Mouse (Mus musculus): Measurements from ENCODE around the gene Hist2h3b.
"Not testable (repeated sequence)": the region's sequence is repeated elsewhere in the genome, so short reads cannot be mapped to it uniquely, and the experiment has no call there.

Gene Hist2h3b

GRCm38 (mm10) chr3:96238954-96239793, 29.3 kb upstream of the Hist2h3b start, which contains the start of gene Hist2h3c2:
Hist2h3c2 (minus strand) TSS chr3:96239127.
- in situ Hi-C loops (cut with MboI) = not testable (repeated sequence)

GRCm38 (mm10) chr3:96239949-96240798, 28.3 kb upstream of the Hist2h3b start, which contains the start of gene Hist2h2aa2:
Hist2h2aa2 (minus strand) TSS chr3:96240276.
- in situ Hi-C loops (cut with MboI) = not testable (repeated sequence)

DNA sequence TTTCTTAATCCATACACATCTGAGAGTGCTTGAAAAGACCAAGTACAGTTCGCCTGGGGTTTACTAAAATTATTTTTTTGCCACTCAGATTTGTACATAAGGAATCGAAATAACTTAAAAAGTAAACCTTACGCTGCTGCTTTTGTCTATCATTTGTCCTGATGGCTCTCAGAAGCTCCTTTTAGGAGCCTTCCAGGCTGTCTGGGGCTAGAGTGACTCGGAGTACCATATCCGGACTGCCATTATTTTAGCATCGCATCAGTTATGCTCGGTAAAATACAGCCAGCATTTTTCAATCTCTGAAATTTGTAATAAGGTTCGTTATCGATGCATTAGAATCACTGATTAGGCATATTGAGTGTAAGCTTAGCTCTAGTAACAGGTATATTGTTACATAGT, 27.7 kb upstream of the Hist2h3b start:
- in situ Hi-C loops (cut with MboI) = no loop called here

- in situ Hi-C loops (cut with MboI) = no loop called here
Observed at GRCm38 (mm10) chr3:96243921-96244572, 24.4 kb upstream of the Hist2h3b start.

- in situ Hi-C loops (cut with MboI) = not testable (repeated sequence)
Observed at GRCm38 (mm10) chr3:96245003-96245886, 23.2 kb upstream of the Hist2h3b start, which contains the start of gene Hist2h2aa1. Hist2h2aa1 (plus strand) TSS chr3:96245497.

GRCm38 (mm10) chr3:96246018-96246417, 22.4 kb upstream of the Hist2h3b start:
- in situ Hi-C loops (cut with MboI) = not testable (repeated sequence)

DNA sequence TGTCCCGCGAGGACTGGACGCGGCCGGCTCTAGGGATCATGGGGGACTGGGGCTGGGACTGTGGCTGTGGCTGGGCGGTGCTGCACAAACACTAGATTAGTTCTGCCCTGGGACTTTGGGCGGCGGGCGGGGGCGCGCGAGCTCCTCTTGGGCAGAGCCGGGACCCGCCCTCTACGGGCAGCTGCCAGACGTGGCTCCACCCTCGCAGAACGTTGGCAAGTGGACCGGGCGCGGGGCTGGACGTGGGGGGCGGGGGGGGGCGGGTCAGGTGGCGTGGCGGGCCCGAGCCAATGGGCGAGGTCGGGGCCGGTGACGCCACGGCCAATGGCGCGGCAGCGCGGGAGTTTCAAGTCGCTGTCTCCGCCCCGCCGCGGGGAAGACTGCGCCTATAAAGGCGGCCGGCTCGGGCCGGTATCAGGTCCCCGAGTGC, 22.0 kb upstream of the Hist2h3b start, which contains the start of gene Hist2h3c1:
Gene Hist2h3c1, plus strand, starts transcription at position 259 of the 430 bp plus-strand sequence.
- in situ Hi-C loops (cut with MboI) = not testable (repeated sequence)

DNA sequence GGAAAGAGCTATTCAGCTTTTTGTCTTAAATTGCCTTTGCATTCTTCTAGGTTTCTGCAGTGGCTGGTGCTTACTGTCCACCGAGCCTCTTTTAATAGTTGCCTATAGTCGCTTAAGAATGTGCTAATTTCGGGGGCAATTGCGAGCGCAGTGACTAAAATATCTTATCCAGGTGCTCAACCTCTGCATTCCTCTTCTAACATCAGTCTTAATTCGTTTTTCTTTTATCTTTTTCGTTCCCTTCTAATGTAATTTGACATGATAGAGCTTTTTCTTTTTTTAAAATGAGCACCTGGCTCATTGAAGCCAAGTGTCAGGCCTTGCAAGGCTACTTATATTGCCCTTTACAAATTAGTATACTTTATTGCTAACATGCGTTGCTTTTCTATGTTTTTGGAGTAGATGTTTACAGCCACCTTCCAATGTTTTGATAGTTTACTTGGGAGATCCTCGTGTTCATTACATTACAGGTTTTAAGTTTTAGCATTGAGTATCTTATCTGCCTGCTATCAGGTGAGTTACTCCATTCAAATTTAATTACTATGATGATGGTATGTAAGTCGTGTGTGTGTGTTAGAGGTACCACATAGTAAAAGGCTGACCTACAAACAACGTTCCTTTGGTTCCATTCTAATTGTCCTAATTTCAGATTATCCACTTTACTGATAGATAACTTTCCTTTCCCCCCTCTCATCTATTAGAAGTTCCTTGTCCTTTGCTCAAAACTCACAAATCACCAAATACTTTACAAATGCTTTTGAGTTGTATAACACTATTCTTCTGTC, 20.9 kb upstream of the Hist2h3b start:
- in situ Hi-C loops (cut with MboI) = no loop called here

DNA sequence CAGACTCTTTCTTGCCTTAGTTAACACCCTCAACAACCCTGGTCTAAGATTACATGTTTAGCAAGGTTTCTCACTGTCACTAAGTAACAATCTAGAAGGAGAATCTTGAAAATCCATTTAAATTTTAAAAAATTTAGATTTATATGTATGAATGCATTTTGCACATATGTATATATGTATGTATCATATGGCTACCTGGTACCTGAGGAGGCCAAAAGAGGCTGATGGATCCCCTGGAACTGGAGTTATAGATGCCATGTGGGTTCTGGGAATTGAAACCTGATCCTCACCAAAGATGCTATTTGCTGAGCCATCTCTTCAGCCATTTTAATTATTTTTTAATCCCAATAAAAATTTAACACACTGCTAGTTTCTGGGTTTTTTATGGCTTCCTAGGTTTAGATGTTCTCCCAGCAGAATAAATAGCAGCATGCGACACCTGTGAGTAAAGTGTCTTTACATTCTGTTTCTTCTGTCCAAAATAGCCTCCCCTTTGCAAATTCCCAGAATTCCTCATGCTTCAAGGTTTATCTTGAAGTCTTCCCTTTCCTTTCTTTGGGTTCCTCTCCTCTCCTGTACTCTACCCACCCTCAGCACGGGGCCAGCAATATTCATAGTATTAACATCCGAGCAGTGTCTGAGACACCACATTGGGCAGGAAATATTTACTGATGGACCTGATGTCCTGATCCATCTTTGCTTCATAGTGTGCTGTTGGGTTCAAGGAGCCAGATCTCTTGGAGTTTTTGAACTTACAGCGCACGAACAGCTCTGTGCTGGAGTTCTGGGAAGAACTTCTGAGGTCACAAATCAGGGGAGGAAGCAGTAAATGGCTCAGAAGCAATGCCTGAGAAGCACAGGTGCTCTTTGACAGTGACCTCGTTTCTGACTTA, 20.1 kb upstream of the Hist2h3b start:
- in situ Hi-C loops (cut with MboI) = no loop called here

DNA sequence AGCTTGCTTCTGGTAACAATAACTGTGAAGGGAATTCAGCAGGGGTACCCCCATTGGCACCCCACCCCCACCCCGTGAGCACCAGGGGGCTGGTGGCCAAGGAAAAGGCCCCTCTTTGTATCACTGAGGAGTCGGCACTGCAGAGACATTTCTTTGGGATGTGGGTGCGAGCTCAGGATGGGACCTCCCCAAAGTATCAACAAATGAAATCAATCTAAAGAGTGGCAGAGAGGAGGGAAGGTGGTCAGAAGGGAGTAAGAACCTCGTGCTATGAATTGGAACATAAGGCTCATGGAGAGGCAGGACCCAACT, 19.5 kb upstream of the Hist2h3b start:
- in situ Hi-C loops (cut with MboI) = no loop called here

- in situ Hi-C loops (cut with MboI) = no loop called here
Observed at GRCm38 (mm10) chr3:96250890-96251289, 17.6 kb upstream of the Hist2h3b start.

DNA sequence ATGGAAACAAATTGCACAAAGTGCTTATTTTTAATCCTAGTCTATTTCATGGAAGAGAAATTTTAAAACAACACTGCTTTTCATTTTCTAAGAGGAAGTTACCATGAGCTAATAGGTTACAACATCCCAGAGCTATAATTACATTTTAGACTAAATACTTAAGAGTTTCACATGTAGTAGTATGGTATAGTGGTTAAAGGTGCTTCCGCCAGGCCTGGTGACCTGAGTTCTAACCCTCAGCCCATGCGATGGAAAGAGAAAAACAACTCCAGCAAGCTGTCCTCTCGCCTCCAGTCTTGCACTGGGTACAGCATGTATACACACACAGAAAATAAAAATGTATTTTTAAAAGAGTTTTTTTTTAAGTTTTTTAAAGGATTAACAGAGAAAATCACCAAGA, 16.7 kb upstream of the Hist2h3b start:
- in situ Hi-C loops (cut with MboI) = no loop called here

- in situ Hi-C loops (cut with MboI) = no loop called here
Observed at GRCm38 (mm10) chr3:96254683-96255355, 13.6 kb upstream of the Hist2h3b start.

- in situ Hi-C loops (cut with MboI) = no loop called here
Observed at GRCm38 (mm10) chr3:96255926-96256593, 12.4 kb upstream of the Hist2h3b start.

DNA sequence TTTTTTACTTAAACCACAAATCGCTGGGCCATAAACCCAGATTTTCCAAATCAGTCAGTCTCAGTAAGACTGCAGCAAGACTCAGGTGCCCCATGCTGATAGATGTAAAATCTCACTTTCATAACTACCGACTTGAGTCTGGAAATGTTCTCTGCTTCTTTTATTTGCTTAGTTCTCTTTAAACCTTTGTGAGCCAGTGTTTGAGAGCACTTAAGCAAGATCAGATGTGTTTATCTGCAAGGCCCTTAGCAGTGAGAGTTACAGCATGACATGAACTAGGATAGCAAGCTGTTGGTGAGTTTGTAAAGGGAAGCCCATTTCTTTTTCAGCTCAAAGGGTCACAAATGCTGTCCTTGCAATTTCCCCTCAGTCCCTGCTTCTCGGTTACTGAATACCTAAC, 11.3 kb upstream of the Hist2h3b start:
- in situ Hi-C loops (cut with MboI) = no loop called here

- in situ Hi-C loops (cut with MboI) = no loop called here
Observed at GRCm38 (mm10) chr3:96260220-96260619, 8.2 kb upstream of the Hist2h3b start.

GRCm38 (mm10) chr3:96261623-96262022, 6.8 kb upstream of the Hist2h3b start:
- in situ Hi-C loops (cut with MboI) = no loop called here
